ENCODE assay signal across 8 mouse cellular contexts in genomic region chr12:32926331-32927172, GRCm38 (mm10). TPM values are rescaled to one million over a fixed set of nuclear protein-coding genes. Genes with fewer than 3 reads are reported as not detected.
DNase-seq lines count a peak whose midpoint lies in the region; ATAC-seq and TF ChIP-seq lines count a peak whose summit lies in the region.

No protein-coding gene starts in this region.

- 45% methylated on average over 18 of the region's 18 CpGs for WGBS in intestine, embryonic 14.5 days
- 66% methylated on average over 18 of the region's 18 CpGs for WGBS in intestine, postnatal 0 days
- 51% methylated on average over 18 of the region's 18 CpGs for WGBS in midbrain, embryonic 13.5 days

- TF ChIP-seq CTCF in intestine, postnatal 0 days (IDR thresholded peaks at IDR 0.05; ENCODE audit: low read depth), result no peak

- H3K4me3 ChIP-seq in intestine, embryonic 14.5 days (ENCODE audit: low read depth, low read length), result no peak overlapping the region
- H3K4me3 ChIP-seq in intestine, postnatal 0 days (ENCODE audit: low read depth, low read length), result no peak overlapping the region
- no peak overlapping the region for H3K4me3 ChIP-seq in midbrain, embryonic 13.5 days (replicated peaks)

- H3K27me3 ChIP-seq in intestine, embryonic 14.5 days (replicated peaks; ENCODE audit: control insufficient read depth, insufficient read depth, low read length), result no peaks in the 10 kb centered on the region
- H3K27me3 ChIP-seq in intestine, postnatal 0 days (replicated peaks; ENCODE audit: control insufficient read depth, insufficient read depth, low read length), result no peaks in the 10 kb centered on the region
- H3K27me3 ChIP-seq in midbrain, embryonic 13.5 days, result peaks cover 8% of the 10 kb centered on the region; the same call in 1 of the 2 replicates

- DNase-seq in intestine, embryonic 14.5 days (ENCODE audit: low spot score), result peak; percentile 52
- peak; percentile 50 to 54 for DNase-seq in cerebellum, adult 18-20 months
- DNase-seq in frontal cortex, postnatal 36 days (ENCODE audit: low spot score in 2 of 2), result peak; percentile 40 to 74
- DNase-seq in layer of hippocampus, adult 11-12 months (ENCODE audit: low spot score), result peak; percentile 68
- DNase-seq in urinary bladder, adult 18-20 months (ENCODE audit: low spot score in 2 of 2), result no peak
- no peak for DNase-seq in yolk sac, embryonic 10.5 days (ENCODE audit: low spot score)

- no peak overlapping the region for H3K4me2 ChIP-seq in intestine, embryonic 14.5 days (ENCODE audit: low read length)
- H3K4me2 ChIP-seq in intestine, postnatal 0 days (replicated peaks; ENCODE audit: low read depth), result no peak overlapping the region
- H3K4me2 ChIP-seq in midbrain, embryonic 13.5 days (replicated peaks), result peak overlapping the region; percentile 27

- no peaks in the 10 kb centered on the region for H3K36me3 ChIP-seq in intestine, embryonic 14.5 days (ENCODE audit: control insufficient read depth, insufficient read depth, low read length)
- no peaks in the 10 kb centered on the region for H3K36me3 ChIP-seq in intestine, postnatal 0 days (ENCODE audit: control insufficient read depth, insufficient read depth)
- H3K36me3 ChIP-seq in midbrain, embryonic 13.5 days, result no peaks in the 10 kb centered on the region

- H3K9ac ChIP-seq in intestine, embryonic 14.5 days (ENCODE audit: low read length), result no peak overlapping the region
- no peak overlapping the region for H3K9ac ChIP-seq in intestine, postnatal 0 days (ENCODE audit: low read depth, low read length)
- no peak overlapping the region for H3K9ac ChIP-seq in midbrain, embryonic 13.5 days (replicated peaks)

- ATAC-seq in intestine, embryonic 14.5 days (replicated peaks; ENCODE audit: low FRiP score, low TSS enrichment, low read depth), result peak; percentile 49
- ATAC-seq in intestine, postnatal 0 days, result no peak
- ATAC-seq in midbrain, embryonic 13.5 days, result peak; percentile 83

- peak overlapping the region; percentile 33; the same call in 1 of the 2 replicates for H3K27ac ChIP-seq in intestine, embryonic 14.5 days (ENCODE audit: low read depth)
- no peak overlapping the region for H3K27ac ChIP-seq in intestine, postnatal 0 days (ENCODE audit: low read depth, low read length)
- H3K27ac ChIP-seq in midbrain, embryonic 13.5 days, result peak overlapping the region; percentile 32

- peaks cover 6% of the 10 kb centered on the region for H3K4me1 ChIP-seq in intestine, embryonic 14.5 days (replicated peaks; ENCODE audit: control insufficient read depth, insufficient read depth, low read length)
- 0 out of 2 replicates have a peak, but pooled peaks cover 4% of the 10 kb centered on the region for H3K4me1 ChIP-seq in intestine, postnatal 0 days (replicated peaks; ENCODE audit: control insufficient read depth, insufficient read depth, low read length)
- peaks cover 20% of the 10 kb centered on the region for H3K4me1 ChIP-seq in midbrain, embryonic 13.5 days (replicated peaks)

- H3K9me3 ChIP-seq in intestine, embryonic 14.5 days (ENCODE audit: control insufficient read depth, low read length), result no peaks in the 10 kb centered on the region
- H3K9me3 ChIP-seq in intestine, postnatal 0 days (ENCODE audit: control insufficient read depth), result no peaks in the 10 kb centered on the region
- H3K9me3 ChIP-seq in midbrain, embryonic 13.5 days, result no peaks in the 10 kb centered on the region

RNA-seq across cellular contexts. Expression of gene Sypl, which starts 27.1 kb away (rescaled TPM):
- polyA plus RNA-seq in intestine, embryonic 14.5 days (2014; fragmentation: Nextera tagmentation; extraction: Ambion mirVana), result 127 and 129 TPM in 2 replicates
- polyA plus RNA-seq in intestine, postnatal 0 days (2015; fragmentation: Nextera tagmentation; extraction: Ambion mirVana), result 176 and 181 TPM in 2 replicates
- polyA plus RNA-seq in midbrain, embryonic 13.5 days (2015; fragmentation: Nextera tagmentation; extraction: Ambion mirVana), result 33.3 and 36.8 TPM in 2 replicates

Comparison
In these comparisons a context has a peak if more than half of its experiments do, and no peak if none do; other contexts are left out.
1. DNase-seq: peak in intestine, embryonic 14.5 days (single experiment), cerebellum, adult 18-20 months (2 of 2), frontal cortex, postnatal 36 days (2 of 2) and layer of hippocampus, adult 11-12 months (single experiment); none in urinary bladder, adult 18-20 months (0 of 2) and yolk sac, embryonic 10.5 days (single experiment).